Mouse (Mus musculus) urinary bladder, postnatal 4 days (tissue): ENCODE measurements around the gene Tas2r104.

Source experiments
- DNase-seq, 2 experiments: peaks; one replicate each; pipeline ENCODE4 v3.0.0; 2021 to 2022; ENCODE audit warnings: low spot score in 2 of 2

Tas2r104 gene

GRCm38 (mm10) chr6:131685644-131686043 lies at the start of gene Tas2r104:
Tas2r104 (minus strand) TSS chr6:131685744.
- no peak for DNase-seq

- DNase-seq = no peak
These were observed 27.3 kb upstream of the Tas2r104 start for GRCm38 (mm10) chr6:131712803-131713202.

- no peak for DNase-seq
These were observed 4.4 kb upstream of the Tas2r104 start, which contains the start of gene Tas2r114 for GRCm38 (mm10) chr6:131689963-131690362. Tas2r114 (minus strand) TSS chr6:131690063.

DNA sequence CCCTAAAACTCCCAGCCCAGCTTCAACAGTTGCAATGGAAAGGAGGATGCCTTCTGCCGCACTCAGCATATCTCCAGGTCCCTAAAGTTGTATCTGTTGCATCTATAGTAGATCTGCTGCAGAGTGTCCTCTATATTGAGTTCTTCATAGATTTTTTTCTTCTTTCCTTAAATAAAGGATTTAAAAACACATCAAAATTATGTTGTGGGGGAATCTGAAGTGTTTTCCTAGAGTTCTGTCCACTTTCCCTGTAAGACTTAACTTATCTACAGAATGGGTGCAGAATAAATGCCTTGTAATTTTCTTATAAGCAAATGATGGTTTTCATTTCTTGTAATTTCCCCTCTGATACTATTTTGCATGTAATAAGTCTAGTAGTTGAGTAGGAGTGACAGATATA lies 1.9 kb upstream of the Tas2r104 start, which contains the start of gene Tas2r105:
Gene Tas2r105 (minus strand): TSS at position 101 of the 400 bp plus-strand sequence.
- no peak for DNase-seq

GRCm38 (mm10) chr6:131678786-131679185 lies 6.8 kb downstream of the Tas2r104 start, which contains the start of gene Tas2r106:
Tas2r106 (minus strand) TSS chr6:131678886.
- no peak for DNase-seq

- no peak for DNase-seq
These were observed 25.5 kb downstream of the Tas2r104 start, which contains the start of gene Tas2r107 for GRCm38 (mm10) chr6:131660049-131660448. Tas2r107 (minus strand) TSS chr6:131660149.
